ENCODE assay signal across 8 mouse cellular contexts in genomic region chr11:106007821-106008220, GRCm38 (mm10). TPM values are rescaled to one million over a fixed set of nuclear protein-coding genes. Genes with fewer than 3 reads are reported as not detected.
A peak's percentile ranks its signal among the peaks of the same experiment; 100 is the strongest.
DNase-seq lines count a peak whose midpoint lies in the region; ATAC-seq and TF ChIP-seq lines count a peak whose summit lies in the region.

TSS of gene Kcnh6 (plus strand) at chr11:106008124.

- H3K9me3 ChIP-seq in ES-E14 (ENCODE audit: control insufficient read depth, insufficient read depth, low read depth, low read length): no peaks in the 10 kb centered on the region
- H3K9me3 ChIP-seq in lung, postnatal 0 days (ENCODE audit: low read length): no peaks in the 10 kb centered on the region

- TF ChIP-seq CTCF in lung, postnatal 0 days (IDR thresholded peaks at IDR 0.05): no peak

- H3K27me3 ChIP-seq in lung, postnatal 0 days (replicated peaks; ENCODE audit: insufficient read depth, low read length): no peaks in the 10 kb centered on the region

- H3K9ac ChIP-seq in ES-E14 (ENCODE audit: insufficient read depth, low read depth, low read length, poor library complexity, severe bottlenecking): no peak within 1 kb of the TSS
- no peak within 1 kb of the TSS for H3K9ac ChIP-seq in lung, postnatal 0 days (replicated peaks; ENCODE audit: low read depth)

- H3K27ac ChIP-seq in ES-E14 (ENCODE audit: insufficient read depth, low read depth, low read length, poor library complexity, severe bottlenecking): no peak within 1 kb of the TSS
- no peak within 1 kb of the TSS for H3K27ac ChIP-seq in lung, postnatal 0 days (ENCODE audit: low read length)

- no peaks in the 10 kb centered on the region for H3K4me1 ChIP-seq in ES-E14 (ENCODE audit: control insufficient read depth in 2 of 2, insufficient read depth in 2 of 2, low read length in 2 of 2, poor library complexity in 1 of 2)
- no peaks in the 10 kb centered on the region for H3K4me1 ChIP-seq in lung, postnatal 0 days (ENCODE audit: insufficient read depth, low read depth, low read length)

- no peak for TF ChIP-seq EP300 in lung, postnatal 0 days (IDR thresholded peaks at IDR 0.05)

- 1% methylated on average over 19 of the region's 25 CpGs for WGBS in lung, postnatal 0 days

- DNase-seq in ES-E14 (ENCODE audit: low read depth, low spot score): peak; percentile 60
- DNase-seq in embryo, embryonic 10 days (ENCODE audit: low spot score): peak; percentile 87
- peak; percentile 38 for DNase-seq in heart, adult 8-10 months (ENCODE audit: low spot score)
- DNase-seq in kidney, adult 8-10 months: peak; percentile 42 to 68
- DNase-seq in lung, postnatal 0 days (ENCODE audit: low spot score): peak; percentile 86
- DNase-seq in ovary, postnatal 14 days (ENCODE audit: low spot score): peak; percentile 81
- peak; percentile 80 for DNase-seq in urinary bladder, postnatal 25 days (ENCODE audit: low spot score)
- no peak for DNase-seq in right cerebral cortex, postnatal 36 days (ENCODE audit: low spot score in 2 of 2)

- in situ Hi-C loops in ES-E14 (cut with MboI; ENCODE audit: low sequenced_read_pairs in 2 of 2, unreplicated experiment in 2 of 2): no loop called here

- peak within 1 kb of the TSS; percentile 54 for H3K4me2 ChIP-seq in lung, postnatal 0 days (replicated peaks; ENCODE audit: low read depth, low read length)

- peak; percentile 91 for ATAC-seq in lung, postnatal 0 days

- H3K36me3 ChIP-seq in ES-E14 (ENCODE audit: control insufficient read depth, insufficient read depth, low read length, poor library complexity, severe bottlenecking): no peaks in the 10 kb centered on the region
- no peaks in the 10 kb centered on the region for H3K36me3 ChIP-seq in lung, postnatal 0 days (ENCODE audit: insufficient read depth, low read length)

- peak within 1 kb of the TSS; percentile 53 to 62; a peak in 3 of 4 replicates for H3K4me3 ChIP-seq in ES-E14 (ENCODE audit: insufficient read depth in 1 of 2, low read depth in 1 of 2, low read length in 2 of 2, poor library complexity in 1 of 2, severe bottlenecking in 1 of 2)
- H3K4me3 ChIP-seq in lung, postnatal 0 days (ENCODE audit: low read depth, low read length): no peak within 1 kb of the TSS

TF ChIP-seq in ES-E14, 5 proteins besides CTCF, POLR2A, EP300 and RAD21:
- no peak for TF ChIP-seq ZC3H11A (IDR thresholded peaks at IDR 0.05; ENCODE audit: borderline replicate concordance, low read depth, low read length)
- TF ChIP-seq HCFC1 (IDR thresholded peaks at IDR 0.05; ENCODE audit: borderline replicate concordance, insufficient read depth, low read length): 0 out of 2 replicates have a peak, but pooled peaks have one; percentile 23

RNA-seq across cellular contexts. Expression of gene Kcnh6, which starts in this region (rescaled TPM):
- 1.5 and 1.6 TPM in 2 replicates for total RNA-seq in ES-E14 (2012; rRNA removed)
- not detected for total RNA-seq in heart, adult 8-10 months (2022)
- polyA plus RNA-seq in lung, postnatal 0 days (2015; fragmentation: Nextera tagmentation; extraction: Ambion mirVana): 0.14 and 0.32 TPM in 2 replicates

Comparison
In these comparisons a context has a peak if more than half of its experiments do, and no peak if none do; other contexts are left out.
1. Peak in DNase-seq in heart, adult 8-10 months; RNA of the gene not detected or under 1 TPM.
2. Peak in DNase-seq, ATAC-seq and H3K4me2 ChIP-seq in lung, postnatal 0 days; RNA of the gene not detected or under 1 TPM.
3. DNase-seq: peak in ES-E14 (single experiment), embryo, embryonic 10 days (single experiment), kidney, adult 8-10 months (2 of 2), ovary, postnatal 14 days (single experiment) and urinary bladder, postnatal 25 days (single experiment); none in right cerebral cortex, postnatal 36 days (0 of 2).